Mouse (Mus musculus): ENCODE data around the gene Gtf3c4.

Gene Gtf3c4

GRCm38 (mm10) chr2:28840222-28840951 is at the start of gene Gtf3c4, which contains the start of gene Ddx31:
TSS of gene Gtf3c4 (minus strand) at chr2:28840360.
TSS of gene Ddx31 (plus strand) at chr2:28840406.
- peak; percentile 96 for DNase-seq

- no peak for DNase-seq
These were observed 44.8 kb upstream of the Gtf3c4 start for GRCm38 (mm10) chr2:28884914-28885313.

- DNase-seq = no peak
These were observed 42.8 kb upstream of the Gtf3c4 start for GRCm38 (mm10) chr2:28882826-28883485.

GRCm38 (mm10) chr2:28882047-28882446 is 41.9 kb upstream of the Gtf3c4 start:
- no peak for DNase-seq

- DNase-seq = no peak
These were observed 41.1 kb upstream of the Gtf3c4 start for GRCm38 (mm10) chr2:28881275-28881674.

- no peak for DNase-seq
These were observed 35.4 kb upstream of the Gtf3c4 start for GRCm38 (mm10) chr2:28875554-28875953.

GRCm38 (mm10) chr2:28867495-28867894 is 27.3 kb upstream of the Gtf3c4 start:
- no peak for DNase-seq

- DNase-seq = peak; percentile 26
These were observed 23.7 kb upstream of the Gtf3c4 start for GRCm38 (mm10) chr2:28863857-28864256.

- DNase-seq = no peak
These were observed 20.7 kb upstream of the Gtf3c4 start for GRCm38 (mm10) chr2:28860678-28861423.

- no peak for DNase-seq
These were observed 19.1 kb upstream of the Gtf3c4 start for GRCm38 (mm10) chr2:28859303-28859702.

- DNase-seq = no peak
These were observed 15.6 kb upstream of the Gtf3c4 start for GRCm38 (mm10) chr2:28855773-28856172.

GRCm38 (mm10) chr2:28852594-28852993 is 12.4 kb upstream of the Gtf3c4 start:
- peak; percentile 18 for DNase-seq

GRCm38 (mm10) chr2:28848879-28849278 is 8.7 kb upstream of the Gtf3c4 start:
- DNase-seq = no peak

- DNase-seq = no peak
These were observed 1.9 kb upstream of the Gtf3c4 start for GRCm38 (mm10) chr2:28842042-28842441.

GRCm38 (mm10) chr2:28839501-28840221 is 499 bp downstream of the Gtf3c4 start:
- peak; percentile 45 for DNase-seq

- no peak for DNase-seq
These were observed 3.8 kb downstream of the Gtf3c4 start for GRCm38 (mm10) chr2:28836181-28836940.

GRCm38 (mm10) chr2:28829265-28829664 is 10.9 kb downstream of the Gtf3c4 start:
- DNase-seq = no peak

- DNase-seq = no peak
These were observed 21.3 kb downstream of the Gtf3c4 start for GRCm38 (mm10) chr2:28818866-28819265.

GRCm38 (mm10) chr2:28810260-28811013 is 29.7 kb downstream of the Gtf3c4 start:
- DNase-seq = peak; percentile 17

- no peak for DNase-seq
These were observed 31.3 kb downstream of the Gtf3c4 start for GRCm38 (mm10) chr2:28808841-28809240.

GRCm38 (mm10) chr2:28803406-28803805 is 36.8 kb downstream of the Gtf3c4 start:
- no peak for DNase-seq

All from thymus, postnatal 4 days (tissue).